Mouse (Mus musculus) heart, embryonic 15.5 days (tissue): ENCODE measurements around the gene Gm7102. TPM values are rescaled to one million over a fixed set of nuclear protein-coding genes. Genes with fewer than 3 reads are reported as not detected.
"Not testable (repeated sequence)": the region's sequence is repeated elsewhere in the genome, so short reads cannot be mapped to it uniquely, and the experiment has no call there.

Experiments used
- ATAC-seq: fragments of 200-750 bp; cut with Nextera tagmentation; replicated peaks from 2 replicates; pipeline ENCODE4 v1.8.0; 2017; ENCODE audit warnings: low read depth, moderate TSS enrichment; ENCODE audit not compliant: insufficient number of reproducible peaks, insufficient read depth, low FRiP score
- H3K27ac ChIP-seq: fragments of 300-500 bp; sonication (generic); 2 replicates; pipeline ENCODE4 v1.5.1; 2015; ENCODE audit warnings: mild to moderate bottlenecking, inconsistent platforms
- H3K27me3 ChIP-seq: fragments of 300-500 bp; sonication (generic); 2 replicates; pipeline ENCODE4 v1.6.1; 2015; ENCODE audit warnings: inconsistent platforms
- H3K36me3 ChIP-seq: fragments of 300-500 bp; sonication (generic); 2 replicates; pipeline ENCODE4 v1.6.1; 2015; ENCODE audit warnings: mild to moderate bottlenecking, inconsistent platforms
- H3K4me1 ChIP-seq: fragments of 300-500 bp; sonication (generic); replicated peaks from 2 replicates; pipeline ENCODE4 v1.6.1; 2015; ENCODE audit warnings: inconsistent platforms
- H3K4me2 ChIP-seq: fragments of 300-500 bp; sonication (generic); 2 replicates; pipeline ENCODE4 v1.6.1; 2015; ENCODE audit warnings: inconsistent platforms, mild to moderate bottlenecking, moderate library complexity
- H3K4me3 ChIP-seq: fragments of 300-500 bp; sonication (generic); 2 replicates; pipeline ENCODE4 v1.5.1; 2015; ENCODE audit warnings: mild to moderate bottlenecking, inconsistent platforms
- H3K9ac ChIP-seq: fragments of 300-500 bp; sonication (generic); 2 replicates; pipeline ENCODE4 v1.6.1; 2015; ENCODE audit warnings: mild to moderate bottlenecking, inconsistent platforms
- H3K9me3 ChIP-seq: fragments of 300-500 bp; sonication (generic); replicated peaks from 2 replicates; pipeline ENCODE4 v1.6.1; 2016; ENCODE audit warnings: inconsistent platforms
- WGBS: fragments of 180-500 bp; shearing (Covaris S2); methylation state at CpG from one replicate; pipeline ENCODE4 v1.1.7; 2015; ENCODE audit warnings: mixed read lengths; 5-methylcytosine and 5-hydroxymethylcytosine counted together
- polyA plus RNA-seq: library from polyadenylated mRNA; unstranded; fragments of >200 nt; fragmentation: Nextera tagmentation; extraction: Ambion mirVana; gene quantifications from 2 replicates; pipeline ENCODE4 v1.2.1, GENCODE M21; 2015

The Gm7102 gene
- not detected in 2 replicates for polyA plus RNA-seq

DNA sequence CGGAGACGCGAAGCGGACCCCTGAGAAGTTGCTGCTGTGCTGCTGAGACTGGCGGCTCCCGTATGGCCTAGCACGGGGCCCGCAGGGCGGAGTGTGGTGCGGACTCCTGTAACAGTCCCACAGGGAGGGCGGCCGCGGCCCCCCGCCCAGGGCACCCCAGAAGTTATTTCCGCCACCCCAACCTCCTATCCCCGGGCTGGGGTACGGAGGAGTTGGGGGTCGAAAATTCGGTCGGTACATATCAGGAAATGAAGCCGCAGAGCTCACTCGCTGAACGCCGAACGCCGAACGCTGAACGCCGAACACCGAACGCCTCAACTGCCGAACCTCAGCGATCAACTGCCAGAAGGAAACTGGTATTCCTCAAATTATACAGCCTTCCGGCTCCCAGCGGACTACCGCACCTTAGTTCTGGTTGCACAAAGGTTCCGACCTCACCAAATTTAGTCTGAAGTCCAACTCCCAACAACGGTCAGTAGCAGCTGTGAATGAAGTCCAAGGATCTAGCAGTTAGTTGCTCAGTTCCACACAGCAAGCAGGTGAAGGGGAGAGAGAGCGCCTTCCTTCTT is at the start of gene Gm7102:
Gm7102 (minus strand) TSS at position 554 of the 569 bp plus-strand sequence.
- Histone ChIP-seq H3K27me3 (no peaks in the 10 kb centered on the region), H3K9ac (no peak within 1 kb of the TSS), H3K9me3 (no peaks in the 10 kb centered on the region), H3K4me2 (peak within 1 kb of the TSS; percentile 57), H3K27ac (no peak within 1 kb of the TSS), H3K4me3 (peak within 1 kb of the TSS; percentile 43), H3K4me1 (no peaks in the 10 kb centered on the region), H3K36me3 (no peaks in the 10 kb centered on the region)
- no peak for ATAC-seq
- 20% methylated on average over 39 of the region's 39 CpGs for WGBS

DNA sequence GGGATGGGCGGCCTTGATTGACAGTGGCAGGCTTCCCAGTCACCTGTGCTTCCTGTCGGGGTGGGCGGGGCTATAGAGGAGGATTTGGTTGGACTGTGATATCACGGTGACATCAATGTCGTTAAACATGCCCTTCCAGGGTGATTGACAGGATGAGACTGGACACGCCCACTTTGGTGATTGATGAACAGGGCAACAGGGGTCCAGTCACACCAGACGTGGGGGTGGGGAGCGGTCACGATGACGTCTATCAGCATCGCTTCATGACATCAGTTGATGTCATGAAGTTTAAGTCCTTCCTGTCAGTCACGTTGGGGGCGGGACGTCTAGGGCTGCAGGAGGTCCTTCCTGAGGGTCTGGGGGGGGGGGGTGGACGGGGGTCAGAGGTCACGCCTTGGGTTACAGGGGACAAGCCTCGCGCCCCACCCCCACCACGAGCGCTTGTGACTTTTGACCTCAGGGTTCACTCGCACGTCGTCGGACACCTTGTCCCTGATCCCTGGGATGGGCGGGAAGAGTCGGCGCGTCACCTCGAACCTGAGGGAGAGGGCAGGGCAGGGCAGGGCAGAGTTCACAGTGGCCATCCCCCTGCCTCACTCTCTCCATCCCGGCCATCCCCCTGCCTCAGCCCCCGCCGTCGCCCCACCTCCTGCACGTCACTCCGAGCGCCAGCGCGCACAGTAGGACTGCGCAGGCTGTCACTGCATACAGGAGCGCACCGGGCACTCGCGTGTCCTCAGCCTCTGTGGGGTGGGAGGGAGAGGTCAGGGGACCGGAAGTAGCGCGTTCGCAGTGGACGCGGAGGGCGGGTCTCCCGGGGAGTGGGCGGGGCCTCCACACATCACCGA is 48.8 kb upstream of the Gm7102 start:
- 34% methylated on average over 49 of the region's 53 CpGs for WGBS
- no peak overlapping the region for H3K9ac ChIP-seq
- H3K4me2 ChIP-seq, result peak overlapping the region; percentile 76
- 0 out of 2 replicates have a peak, but pooled peaks cover 5% of the 10 kb centered on the region for H3K9me3 ChIP-seq
- ATAC-seq, result no peak
- H3K27ac ChIP-seq, result no peak overlapping the region
- H3K4me1 ChIP-seq, result peaks cover 11% of the 10 kb centered on the region
- H3K4me3 ChIP-seq, result peak overlapping the region; percentile 65
- no peaks in the 10 kb centered on the region for H3K36me3 ChIP-seq
- H3K27me3 ChIP-seq, result no peaks in the 10 kb centered on the region

DNA sequence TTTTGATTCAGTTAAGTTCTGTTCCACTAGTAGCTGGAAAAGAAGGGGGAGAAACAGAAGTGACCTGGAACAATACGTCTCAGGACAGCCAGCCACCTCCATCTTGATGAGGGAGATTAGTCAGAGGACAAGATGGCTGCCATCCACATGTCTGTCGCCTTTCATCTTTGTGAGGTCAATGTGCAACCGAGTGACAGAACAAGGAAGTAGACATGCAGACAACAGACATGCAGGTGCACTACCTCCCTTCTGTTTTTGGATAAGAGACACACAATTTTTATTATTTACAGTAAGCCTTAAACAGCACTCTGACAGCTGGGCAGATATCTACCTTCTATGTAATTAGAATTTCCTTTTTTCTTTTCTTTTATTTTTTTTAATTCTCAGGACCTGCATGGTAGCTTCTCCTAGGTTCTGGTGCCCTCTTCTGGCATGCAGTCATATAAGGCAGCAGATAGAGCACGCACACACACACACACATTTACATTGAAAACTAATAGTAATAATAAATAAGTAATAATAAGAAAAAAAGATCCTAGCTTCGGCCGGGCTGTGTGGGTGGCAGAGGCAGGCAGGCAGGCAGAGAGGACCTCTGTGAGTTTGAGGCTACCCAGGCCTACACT is 47.7 kb upstream of the Gm7102 start:
- Histone ChIP-seq H3K9ac (no peak overlapping the region), H3K4me3 (no peak overlapping the region), H3K36me3 (no peaks in the 10 kb centered on the region), H3K4me1 (peaks cover 11% of the 10 kb centered on the region), H3K4me2 (no peak overlapping the region), H3K9me3 (0 out of 2 replicates have a peak, but pooled peaks cover 5% of the 10 kb centered on the region), H3K27me3 (no peaks in the 10 kb centered on the region), H3K27ac (no peak overlapping the region)
- ATAC-seq, result no peak
- WGBS, result 90% methylated on average over 6 of the region's 6 CpGs

DNA sequence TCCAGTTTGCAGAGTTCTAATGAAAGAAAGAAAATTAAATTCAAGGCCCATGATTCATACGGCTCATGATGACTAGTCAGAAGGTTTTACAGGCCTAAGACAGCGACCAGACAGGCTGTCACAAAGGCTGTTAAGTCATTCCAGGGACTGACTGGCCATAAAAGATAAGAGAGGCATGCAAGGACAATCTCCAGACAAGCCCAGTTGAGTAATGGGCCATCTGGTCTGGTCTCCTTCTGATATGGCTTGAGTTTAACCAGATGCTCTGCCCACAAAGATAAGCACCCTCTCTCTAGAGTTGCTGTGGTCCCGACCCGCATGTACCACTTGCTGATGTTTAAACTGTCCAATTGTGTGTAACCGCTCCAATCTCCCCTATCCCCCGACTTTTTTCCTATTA is 31.4 kb upstream of the Gm7102 start:
- H3K4me2 ChIP-seq, H3K36me3 ChIP-seq, H3K4me1 ChIP-seq, H3K4me3 ChIP-seq, H3K27me3 ChIP-seq, H3K27ac ChIP-seq, H3K9me3 ChIP-seq, ATAC-seq, H3K9ac ChIP-seq: not testable (repeated sequence)
- WGBS, result 43% methylated on average over 6 of the region's 6 CpGs

DNA sequence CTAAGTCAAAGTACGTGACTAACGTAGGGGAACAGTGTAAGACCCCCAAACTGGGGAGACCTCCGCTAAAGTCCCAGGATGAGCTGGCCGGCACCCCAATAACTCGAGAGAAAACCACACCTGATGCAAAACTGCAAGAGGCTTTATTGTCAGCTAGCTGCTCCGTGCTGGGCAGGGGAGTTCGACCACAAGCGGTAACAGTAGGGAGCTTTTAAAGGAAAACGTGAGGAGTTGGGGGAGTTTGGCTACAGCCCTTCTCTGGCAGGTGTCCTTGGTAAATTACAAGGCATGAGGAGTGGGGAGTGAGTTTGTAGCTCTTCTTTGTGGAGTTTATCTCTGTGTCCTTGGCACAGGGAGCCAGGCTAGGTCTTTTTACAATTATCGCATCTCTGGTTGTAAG is 23.7 kb upstream of the Gm7102 start:
- Histone ChIP-seq H3K4me2 (no peak overlapping the region), H3K27me3 (no peaks in the 10 kb centered on the region), H3K27ac (no peak overlapping the region), H3K4me1 (no peaks in the 10 kb centered on the region), H3K36me3 (no peaks in the 10 kb centered on the region), H3K4me3 (no peak overlapping the region), H3K9ac (no peak overlapping the region), H3K9me3 (no peaks in the 10 kb centered on the region)
- ATAC-seq, result no peak
- 15% methylated on average over 10 of the region's 10 CpGs for WGBS

DNA sequence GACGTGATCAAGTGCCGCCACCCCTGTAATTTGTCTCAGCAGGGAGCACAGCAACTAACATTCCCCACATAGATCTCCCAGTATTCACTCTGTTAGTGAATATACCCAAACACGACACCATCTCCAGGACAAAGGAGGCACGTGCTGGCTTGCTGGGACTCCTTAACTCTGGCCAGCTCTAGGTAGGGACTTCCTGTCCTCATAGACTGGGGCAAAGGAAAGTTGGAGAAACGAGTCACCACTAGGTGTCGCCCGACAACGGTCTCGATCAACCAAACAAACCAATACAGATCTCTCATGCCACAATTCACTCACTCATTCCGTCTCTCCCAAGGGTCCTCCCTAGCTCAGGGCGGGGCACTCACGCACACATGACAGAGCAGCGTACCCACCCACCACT is 23.2 kb upstream of the Gm7102 start:
- H3K4me2 ChIP-seq, result no peak overlapping the region
- WGBS, result 13% methylated on average over 13 of the region's 13 CpGs
- H3K4me3 ChIP-seq, result no peak overlapping the region
- H3K36me3 ChIP-seq, result no peaks in the 10 kb centered on the region
- H3K27ac ChIP-seq, result no peak overlapping the region
- H3K4me1 ChIP-seq, result no peaks in the 10 kb centered on the region
- no peak for ATAC-seq
- no peaks in the 10 kb centered on the region for H3K27me3 ChIP-seq
- no peaks in the 10 kb centered on the region for H3K9me3 ChIP-seq
- no peak overlapping the region for H3K9ac ChIP-seq

DNA sequence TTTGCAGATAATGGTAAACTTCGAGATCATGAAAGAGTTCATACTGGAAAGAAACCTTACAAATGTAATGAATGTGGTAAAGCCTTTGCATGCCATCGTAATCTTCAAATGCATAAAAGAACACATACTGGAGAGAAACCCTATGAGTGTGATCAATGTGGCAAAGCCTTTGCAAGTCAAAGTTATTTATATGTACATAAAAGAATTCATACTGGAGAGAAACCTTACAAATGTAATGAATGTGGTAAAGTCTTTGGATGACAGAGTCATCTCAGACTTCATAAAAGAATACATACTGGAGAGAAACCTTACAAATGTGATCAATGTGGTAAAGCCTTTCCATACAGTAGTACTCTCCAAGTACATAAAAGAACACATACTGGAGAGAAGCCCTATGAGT is 7.5 kb upstream of the Gm7102 start, which contains the start of gene Gm6020:
Gm6020 (plus strand) TSS at position 301 of the 400 bp plus-strand sequence.
- peaks cover 20% of the 10 kb centered on the region for H3K9me3 ChIP-seq
- H3K27me3 ChIP-seq, H3K4me2 ChIP-seq, H3K36me3 ChIP-seq, H3K4me1 ChIP-seq, H3K9ac ChIP-seq, ATAC-seq, H3K4me3 ChIP-seq, H3K27ac ChIP-seq: not testable (repeated sequence)
- 75% methylated on average over 2 of the region's 2 CpGs for WGBS

DNA sequence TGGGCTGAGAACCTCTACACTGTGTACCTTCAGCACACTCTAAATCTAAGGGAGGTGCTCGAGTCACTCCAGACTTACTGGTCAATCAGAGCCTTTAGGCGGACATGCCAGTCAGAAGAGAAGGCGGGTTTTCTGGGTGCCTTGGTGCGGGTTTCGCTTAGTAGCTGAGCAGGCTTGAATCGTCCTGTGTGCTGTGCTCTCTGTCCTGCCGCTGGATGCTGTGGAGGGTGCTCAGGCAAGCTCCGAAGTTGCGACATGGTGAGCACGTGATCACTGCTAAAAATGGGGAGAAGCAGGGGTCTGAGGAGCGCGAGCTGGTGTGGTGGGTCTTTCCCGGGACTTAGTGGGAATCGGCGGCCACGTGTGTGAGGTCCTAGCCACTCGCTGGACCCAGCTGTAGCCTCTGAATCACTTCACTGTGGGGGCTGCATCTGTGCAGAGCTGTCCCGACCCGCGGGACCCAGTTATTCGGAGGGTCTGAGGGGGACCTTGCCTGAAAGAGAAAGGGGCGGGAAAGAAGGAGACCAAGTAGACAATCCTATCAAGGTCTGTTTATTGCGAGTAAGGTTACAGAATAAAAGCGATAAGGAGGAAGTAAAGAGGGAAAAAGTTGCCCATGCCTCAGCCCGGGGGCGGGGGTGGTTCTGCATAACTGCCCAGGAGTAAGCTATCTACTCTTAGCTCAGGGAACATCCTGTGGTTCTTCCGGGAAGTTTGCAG is 24.2 kb downstream of the Gm7102 start:
- Histone ChIP-seq H3K27ac (no peak overlapping the region), H3K9me3 (no peaks in the 10 kb centered on the region), H3K4me3 (peak overlapping the region; percentile 55), H3K9ac (peak overlapping the region; percentile 51), H3K36me3 (no peaks in the 10 kb centered on the region), H3K27me3 (no peaks in the 10 kb centered on the region; the same call in 1 of the 2 replicates), H3K4me2 (peak overlapping the region; percentile 93), H3K4me1 (no peaks in the 10 kb centered on the region)
- no peak; the same call in 1 of the 2 replicates for ATAC-seq
- 6% methylated on average over 27 of the region's 27 CpGs for WGBS

DNA sequence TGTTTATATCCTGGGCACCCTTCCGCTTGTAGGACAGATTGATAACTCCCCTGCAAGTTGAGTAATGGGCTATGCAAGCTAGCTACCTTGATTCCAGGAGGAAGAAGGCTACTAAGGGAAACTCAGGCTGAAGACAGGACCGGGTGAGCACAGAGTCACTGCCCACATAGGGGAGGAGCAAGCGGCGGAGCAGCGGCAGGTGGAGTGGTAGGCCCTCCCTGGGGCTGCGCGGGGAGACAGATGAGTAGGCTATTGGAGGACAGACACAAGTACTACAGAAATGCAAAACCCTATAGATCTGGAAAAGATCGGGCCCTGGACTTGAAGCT is 24.8 kb downstream of the Gm7102 start:
- Histone ChIP-seq H3K9me3 (no peaks in the 10 kb centered on the region), H3K36me3 (no peaks in the 10 kb centered on the region), H3K27ac (no peak overlapping the region), H3K27me3 (no peaks in the 10 kb centered on the region; the same call in 1 of the 2 replicates), H3K4me3 (peak overlapping the region; percentile 55), H3K4me2 (peak overlapping the region; percentile 93), H3K9ac (peak overlapping the region; percentile 51), H3K4me1 (no peaks in the 10 kb centered on the region)
- no peak; the same call in 1 of the 2 replicates for ATAC-seq
- 9% methylated on average over 8 of the region's 8 CpGs for WGBS

DNA sequence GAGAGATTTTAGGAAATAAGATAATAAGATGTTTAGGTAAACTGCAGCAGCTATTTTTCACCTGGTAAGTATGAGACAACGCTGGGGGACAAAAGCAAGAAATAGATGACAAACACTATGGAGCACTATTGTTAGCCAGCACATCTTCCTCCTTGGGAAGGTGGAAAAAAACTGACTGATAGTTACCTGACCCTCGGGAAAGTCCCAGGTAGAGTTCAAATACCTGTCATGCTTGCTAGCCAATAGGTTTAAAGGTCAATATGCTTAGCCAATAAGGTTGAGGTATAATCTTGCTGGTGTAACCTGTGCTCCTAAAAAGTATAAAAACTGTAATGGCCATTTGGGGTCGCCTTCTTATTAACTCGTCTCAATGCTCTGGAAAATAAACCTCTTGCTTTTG is 34.8 kb downstream of the Gm7102 start:
- WGBS, result 16% methylated on average over 4 of the region's 4 CpGs
- ATAC-seq, result no peak
- peaks cover 12% of the 10 kb centered on the region for H3K4me1 ChIP-seq
- no peaks in the 10 kb centered on the region for H3K9me3 ChIP-seq
- peak overlapping the region; percentile 65 for H3K9ac ChIP-seq
- H3K36me3 ChIP-seq, result no peaks in the 10 kb centered on the region
- no peaks in the 10 kb centered on the region for H3K27me3 ChIP-seq
- peak overlapping the region; percentile 83 for H3K4me3 ChIP-seq
- H3K27ac ChIP-seq, result peak overlapping the region; percentile 67; the same call in 1 of the 2 replicates
- H3K4me2 ChIP-seq, result peak overlapping the region; percentile 83
